Mouse (Mus musculus) gastrocnemius, postnatal 10 days (tissue): ENCODE data around the gene Aven. TPM values are rescaled to one million over a fixed set of nuclear protein-coding genes. Genes with fewer than 3 reads are reported as not detected.
A peak's percentile ranks its signal among the peaks of the same experiment; 100 is the strongest.

Experiments used
- DNase-seq: peaks from one replicate; pipeline ENCODE4 v3.0.0; 2021; ENCODE audit warnings: mixed read lengths
- total RNA-seq, 2 experiments: library from RNA; stranded (reverse); gene quantifications; 2 replicates each; pipeline ENCODE4 v1.2.3; 2021

Aven gene
- total RNA-seq, 2 experiments from 2014 or later: 17.5 to 22.0 TPM

GRCm38 (mm10) chr2:112557453-112557852 lies 64.7 kb downstream of the Aven start:
- DNase-seq: no peak

- DNase-seq: no peak
Measured at GRCm38 (mm10) chr2:112561549-112561948, 68.8 kb downstream of the Aven start.

- no peak for DNase-seq
Measured at GRCm38 (mm10) chr2:112565060-112565459, 72.3 kb downstream of the Aven start.

GRCm38 (mm10) chr2:112566290-112567085 lies 73.7 kb downstream of the Aven start:
- no peak for DNase-seq

- DNase-seq: peak; percentile 23
Measured at GRCm38 (mm10) chr2:112567786-112568185, 75.0 kb downstream of the Aven start.

- DNase-seq: no peak
Measured at GRCm38 (mm10) chr2:112590985-112591384, 98.2 kb downstream of the Aven start.

- DNase-seq: peak; percentile 37
Measured at GRCm38 (mm10) chr2:112591451-112591871, 98.7 kb downstream of the Aven start.

- DNase-seq: no peak
Measured at GRCm38 (mm10) chr2:112593322-112593721, 100.6 kb downstream of the Aven start.

GRCm38 (mm10) chr2:112593781-112594180 lies 101.0 kb downstream of the Aven start:
- no peak for DNase-seq

GRCm38 (mm10) chr2:112595807-112596206 lies 103.0 kb downstream of the Aven start:
- DNase-seq: no peak

GRCm38 (mm10) chr2:112596415-112596814 lies 103.7 kb downstream of the Aven start:
- DNase-seq: no peak

- DNase-seq: no peak
Measured at GRCm38 (mm10) chr2:112597064-112597463, 104.3 kb downstream of the Aven start.

GRCm38 (mm10) chr2:112600222-112600621 lies 107.5 kb downstream of the Aven start:
- no peak for DNase-seq

GRCm38 (mm10) chr2:112602487-112602886 lies 109.7 kb downstream of the Aven start:
- no peak for DNase-seq

GRCm38 (mm10) chr2:112606536-112606935 lies 113.8 kb downstream of the Aven start:
- no peak for DNase-seq

GRCm38 (mm10) chr2:112612628-112613027 lies 119.9 kb downstream of the Aven start:
- DNase-seq: no peak

- no peak for DNase-seq
Measured at GRCm38 (mm10) chr2:112614375-112614774, 121.6 kb downstream of the Aven start.

- DNase-seq: no peak
Measured at GRCm38 (mm10) chr2:112617206-112617605, 124.4 kb downstream of the Aven start.

- DNase-seq: no peak
Measured at GRCm38 (mm10) chr2:112625156-112625555, 132.4 kb downstream of the Aven start.

GRCm38 (mm10) chr2:112630669-112631068 lies 137.9 kb downstream of the Aven start:
- DNase-seq: no peak

GRCm38 (mm10) chr2:112632536-112632935 lies 139.8 kb downstream of the Aven start:
- DNase-seq: no peak

GRCm38 (mm10) chr2:112637206-112637605 lies 144.4 kb downstream of the Aven start:
- DNase-seq: no peak

- no peak for DNase-seq
Measured at GRCm38 (mm10) chr2:112653836-112654235, 161.1 kb downstream of the Aven start.

- DNase-seq: no peak
Measured at GRCm38 (mm10) chr2:112656131-112656530, 163.4 kb downstream of the Aven start.
